Mouse (Mus musculus) hindbrain, embryonic 10.5 days (tissue): ENCODE measurements around the gene Slc9a3. TPM values are rescaled to one million over a fixed set of nuclear protein-coding genes. Genes with fewer than 3 reads are reported as not detected.

Source experiments
- DNase-seq: peaks from one replicate; pipeline ENCODE4 v3.0.0-alpha.2; 2017; ENCODE audit warnings: low spot score
- H3K27ac ChIP-seq: fragments of 300-500 bp; sonication (generic); 2 replicates; pipeline ENCODE4 v1.5.1; 2016; ENCODE audit warnings: mild to moderate bottlenecking, moderate library complexity
- H3K27me3 ChIP-seq: fragments of 300-500 bp; sonication (generic); 2 replicates; pipeline ENCODE4 v1.6.1; 2016; ENCODE audit warnings: mild to moderate bottlenecking; ENCODE audit not compliant: poor library complexity, insufficient read depth, severe bottlenecking
- H3K36me3 ChIP-seq: fragments of 300-500 bp; sonication (generic); 2 replicates; pipeline ENCODE4 v1.6.1; 2016; ENCODE audit warnings: mild to moderate bottlenecking, moderate library complexity
- H3K4me1 ChIP-seq: fragments of 300-500 bp; sonication (generic); replicated peaks from 2 replicates; pipeline ENCODE4 v1.6.1; 2016; ENCODE audit warnings: mild to moderate bottlenecking
- H3K4me3 ChIP-seq: fragments of 300-500 bp; sonication (generic); 2 replicates; pipeline ENCODE4 v1.5.1; 2016; ENCODE audit warnings: mild to moderate bottlenecking, moderate library complexity
- H3K9me3 ChIP-seq: fragments of 300-500 bp; sonication (generic); 2 replicates; pipeline ENCODE4 v1.6.1; 2016; ENCODE audit warnings: mild to moderate bottlenecking, moderate library complexity
- WGBS: fragments of 180-500 bp; shearing (Covaris S2); methylation state at CpG from one replicate; pipeline ENCODE4 v1.1.7; 2016; 5-methylcytosine and 5-hydroxymethylcytosine counted together
- polyA plus RNA-seq: library from polyadenylated mRNA; unstranded; fragments of >200 nt; fragmentation: Nextera tagmentation; extraction: Ambion mirVana; gene quantifications from 2 replicates; pipeline ENCODE4 v1.2.1, GENCODE M21; 2016

Slc9a3 gene
- polyA plus RNA-seq, 1 experiment from 2014 or later = not detected

GRCm38 (mm10) chr13:74113626-74114191 lies 7.5 kb upstream of the Slc9a3 start:
- 75% methylated on average over 6 of the region's 6 CpGs for WGBS
- no peak overlapping the region for H3K4me3 ChIP-seq
- H3K36me3 ChIP-seq = no peaks in the 10 kb centered on the region
- H3K4me1 ChIP-seq = peaks cover 10% of the 10 kb centered on the region
- H3K27me3 ChIP-seq = peaks cover 6% of the 10 kb centered on the region; the same call in 1 of the 2 replicates
- H3K9me3 ChIP-seq = 0 out of 2 replicates have a peak, but pooled peaks cover 3% of the 10 kb centered on the region
- no peak for DNase-seq
- no peak overlapping the region for H3K27ac ChIP-seq

- H3K27me3 ChIP-seq = peaks cover 69% of the 10 kb centered on the region
These were observed 606 bp downstream of the Slc9a3 start for GRCm38 (mm10) chr13:74121795-74122330.

GRCm38 (mm10) chr13:74122632-74123031 lies 1.4 kb downstream of the Slc9a3 start:
- Histone ChIP-seq H3K4me3 (no peak overlapping the region), H3K9me3 (no peaks in the 10 kb centered on the region), H3K4me1 (peaks cover 7% of the 10 kb centered on the region), H3K27ac (no peak overlapping the region), H3K27me3 (peaks cover 69% of the 10 kb centered on the region), H3K36me3 (no peaks in the 10 kb centered on the region)
- WGBS = 76% methylated on average over 3 of the region's 3 CpGs
- DNase-seq = no peak

More at GRCm38 (mm10) chr13:74121795-74122330, 606 bp downstream of the Slc9a3 start:
- no peak overlapping the region for H3K27ac ChIP-seq
- H3K4me3 ChIP-seq = peak overlapping the region; percentile 48; the same call in 1 of the 2 replicates
- WGBS = 35% methylated on average over 14 of the region's 14 CpGs
- DNase-seq = no peak
- peaks cover 7% of the 10 kb centered on the region for H3K4me1 ChIP-seq
- H3K9me3 ChIP-seq = no peaks in the 10 kb centered on the region
- H3K36me3 ChIP-seq = no peaks in the 10 kb centered on the region

GRCm38 (mm10) chr13:74127571-74127970 lies 6.3 kb downstream of the Slc9a3 start:
- no peak for DNase-seq
- WGBS = 75% methylated on average over 7 of the region's 7 CpGs

GRCm38 (mm10) chr13:74129909-74130308 lies 8.7 kb downstream of the Slc9a3 start:
- no peak overlapping the region for H3K4me3 ChIP-seq
- H3K27me3 ChIP-seq = 0 out of 2 replicates have a peak, but pooled peaks cover 3% of the 10 kb centered on the region
- WGBS = 89% methylated on average over 6 of the region's 6 CpGs
- DNase-seq = no peak
- H3K36me3 ChIP-seq = no peaks in the 10 kb centered on the region
- no peak overlapping the region for H3K27ac ChIP-seq
- no peaks in the 10 kb centered on the region for H3K9me3 ChIP-seq
- no peaks in the 10 kb centered on the region for H3K4me1 ChIP-seq

More at GRCm38 (mm10) chr13:74127571-74127970, 6.3 kb downstream of the Slc9a3 start:
- Histone ChIP-seq H3K36me3 (no peaks in the 10 kb centered on the region), H3K4me1 (no peaks in the 10 kb centered on the region), H3K4me3 (no peak overlapping the region), H3K9me3 (no peaks in the 10 kb centered on the region), H3K27me3 (peaks cover 24% of the 10 kb centered on the region), H3K27ac (no peak overlapping the region)

- H3K4me3 ChIP-seq = no peak overlapping the region
- H3K27me3 ChIP-seq = no peaks in the 10 kb centered on the region
- H3K36me3 ChIP-seq = no peaks in the 10 kb centered on the region
- H3K27ac ChIP-seq = no peak overlapping the region
- no peaks in the 10 kb centered on the region for H3K4me1 ChIP-seq
- no peak for DNase-seq
- no peaks in the 10 kb centered on the region for H3K9me3 ChIP-seq
- 89% methylated on average over 7 of the region's 7 CpGs for WGBS
These were observed 17.8 kb downstream of the Slc9a3 start for GRCm38 (mm10) chr13:74138906-74139647.

- Histone ChIP-seq H3K27ac (no peak overlapping the region), H3K4me1 (no peaks in the 10 kb centered on the region), H3K36me3 (no peaks in the 10 kb centered on the region), H3K9me3 (no peaks in the 10 kb centered on the region), H3K27me3 (no peaks in the 10 kb centered on the region), H3K4me3 (no peak overlapping the region)
- WGBS = 92% methylated on average over 6 of the region's 6 CpGs
- no peak for DNase-seq
These were observed 19.5 kb downstream of the Slc9a3 start for GRCm38 (mm10) chr13:74140793-74141192.

- H3K36me3 ChIP-seq = no peaks in the 10 kb centered on the region
- 82% methylated on average over 3 of the region's 3 CpGs for WGBS
- no peak overlapping the region for H3K4me3 ChIP-seq
- no peak overlapping the region for H3K27ac ChIP-seq
- H3K27me3 ChIP-seq = no peaks in the 10 kb centered on the region
- no peaks in the 10 kb centered on the region for H3K4me1 ChIP-seq
- no peaks in the 10 kb centered on the region for H3K9me3 ChIP-seq
- no peak for DNase-seq
These were observed 22.0 kb downstream of the Slc9a3 start for GRCm38 (mm10) chr13:74143282-74143681.

- WGBS = 78% methylated on average over 7 of the region's 7 CpGs
- Histone ChIP-seq H3K27ac (no peak overlapping the region), H3K9me3 (no peaks in the 10 kb centered on the region), H3K4me1 (no peaks in the 10 kb centered on the region), H3K27me3 (no peaks in the 10 kb centered on the region), H3K4me3 (no peak overlapping the region), H3K36me3 (no peaks in the 10 kb centered on the region)
- DNase-seq = no peak
These were observed 23.0 kb downstream of the Slc9a3 start for GRCm38 (mm10) chr13:74144120-74144884.

- Histone ChIP-seq H3K4me1 (no peaks in the 10 kb centered on the region), H3K27ac (no peak overlapping the region), H3K9me3 (no peaks in the 10 kb centered on the region), H3K36me3 (no peaks in the 10 kb centered on the region), H3K4me3 (no peak overlapping the region), H3K27me3 (no peaks in the 10 kb centered on the region)
- 88% methylated on average over 3 of the region's 3 CpGs for WGBS
- DNase-seq = no peak
These were observed 24.8 kb downstream of the Slc9a3 start for GRCm38 (mm10) chr13:74145983-74146622.

- no peak overlapping the region for H3K4me3 ChIP-seq
- WGBS = 79% methylated on average over 2 of the region's 2 CpGs
- no peaks in the 10 kb centered on the region for H3K9me3 ChIP-seq
- no peak overlapping the region for H3K27ac ChIP-seq
- H3K4me1 ChIP-seq = no peaks in the 10 kb centered on the region
- no peaks in the 10 kb centered on the region for H3K36me3 ChIP-seq
- DNase-seq = no peak
- H3K27me3 ChIP-seq = no peaks in the 10 kb centered on the region
These were observed 26.1 kb downstream of the Slc9a3 start for GRCm38 (mm10) chr13:74147327-74147726.

GRCm38 (mm10) chr13:74166348-74167056 lies 45.2 kb downstream of the Slc9a3 start:
- H3K4me3 ChIP-seq = peak overlapping the region; percentile 58
- peak overlapping the region; percentile 72 for H3K27ac ChIP-seq
- H3K27me3 ChIP-seq = no peaks in the 10 kb centered on the region
- WGBS = 11% methylated on average over 19 of the region's 19 CpGs
- no peaks in the 10 kb centered on the region for H3K9me3 ChIP-seq
- H3K36me3 ChIP-seq = peaks cover 21% of the 10 kb centered on the region
- H3K4me1 ChIP-seq = peaks cover 13% of the 10 kb centered on the region
- DNase-seq = peak; percentile 52
